Mouse (Mus musculus): ENCODE measurements at regions not wholly inside any gene's neighbourhood (a gene's known extent, or its start where the extent isn't known, plus 50 kb on each side); places are given as distances from the start of the nearest gene placed in this dataset.
A peak's percentile ranks its signal among the peaks of the same experiment; 100 is the strongest.

DNA sequence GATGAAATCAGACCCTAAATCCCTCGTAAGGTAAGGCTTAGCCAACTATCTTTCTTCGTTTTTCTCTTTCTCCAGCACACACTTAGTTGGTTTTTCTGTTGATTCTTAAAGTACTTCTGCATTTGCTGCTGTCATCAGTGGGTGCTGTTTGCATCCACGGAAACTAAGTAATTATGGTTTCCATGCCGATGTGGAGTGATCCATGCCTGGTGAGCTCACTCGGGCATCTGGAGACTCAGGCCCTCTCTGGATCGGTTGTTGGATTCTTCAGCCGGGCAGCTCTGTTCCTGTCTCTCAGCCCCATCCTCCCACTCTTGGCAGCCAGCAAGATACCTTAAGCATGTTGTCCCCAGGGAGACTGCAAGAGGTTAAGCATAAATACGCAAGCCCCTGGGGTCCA lies 97.4 kb upstream of the Cacna1e start:
- H3K36me3 ChIP-seq (ENCODE audit: control insufficient read depth, insufficient read depth, low read length): no peaks in the 10 kb centered on the region
- H3K4me2 ChIP-seq: no peak overlapping the region
- no peak overlapping the region for H3K4me3 ChIP-seq (ENCODE audit: low read depth, low read length)
- no peaks in the 10 kb centered on the region for H3K9me3 ChIP-seq (ENCODE audit: control insufficient read depth, low read length)
- 78% methylated on average over 8 of the region's 8 CpGs for WGBS
- H3K27me3 ChIP-seq (replicated peaks; ENCODE audit: control insufficient read depth, insufficient read depth, low read length): no peaks in the 10 kb centered on the region
- ATAC-seq (replicated peaks; ENCODE audit: low FRiP score) (no peak), DNase-seq (ENCODE audit: low spot score) (no peak)
- no peak overlapping the region for H3K9ac ChIP-seq (ENCODE audit: low read depth, low read length)
- no peak overlapping the region for H3K27ac ChIP-seq (ENCODE audit: low read depth, low read length)
- no peaks in the 10 kb centered on the region for H3K4me1 ChIP-seq (replicated peaks; ENCODE audit: control insufficient read depth, insufficient read depth, low read length)

DNA sequence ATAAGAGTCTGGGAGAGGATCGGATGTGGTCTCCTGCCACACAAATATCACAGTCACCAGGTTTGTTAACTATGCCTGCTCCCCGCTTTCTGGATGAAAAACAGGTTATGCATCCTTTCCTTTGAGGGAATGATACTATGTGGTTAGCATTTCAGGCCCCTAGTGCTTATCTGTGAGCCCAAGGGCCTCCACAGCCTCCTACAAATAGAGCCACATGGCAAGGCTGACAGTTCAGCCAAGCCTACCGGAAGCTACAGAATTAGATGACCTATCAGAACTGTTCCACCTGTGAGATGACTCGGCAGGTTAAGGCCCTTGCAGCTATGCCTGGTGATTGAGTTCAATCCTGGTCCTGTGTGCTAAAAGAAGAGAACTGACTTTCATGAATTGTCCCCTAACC lies 91.4 kb upstream of the Cacna1e start:
- ATAC-seq (replicated peaks; ENCODE audit: low FRiP score) (0 out of 2 replicates have a peak, but pooled peaks have one; percentile 62), DNase-seq (ENCODE audit: low spot score) (no peak)
- Histone ChIP-seq H3K9ac (ENCODE audit: low read depth, low read length) (no peak overlapping the region), H3K36me3 (ENCODE audit: control insufficient read depth, insufficient read depth, low read length) (no peaks in the 10 kb centered on the region), H3K9me3 (ENCODE audit: control insufficient read depth, low read length) (no peaks in the 10 kb centered on the region), H3K4me2 (no peak overlapping the region), H3K4me1 (replicated peaks; ENCODE audit: control insufficient read depth, insufficient read depth, low read length) (no peaks in the 10 kb centered on the region), H3K4me3 (ENCODE audit: low read depth, low read length) (no peak overlapping the region), H3K27ac (ENCODE audit: low read depth, low read length) (no peak overlapping the region), H3K27me3 (replicated peaks; ENCODE audit: control insufficient read depth, insufficient read depth, low read length) (no peaks in the 10 kb centered on the region)
- WGBS: 56% methylated on average over 4 of the region's 4 CpGs

DNA sequence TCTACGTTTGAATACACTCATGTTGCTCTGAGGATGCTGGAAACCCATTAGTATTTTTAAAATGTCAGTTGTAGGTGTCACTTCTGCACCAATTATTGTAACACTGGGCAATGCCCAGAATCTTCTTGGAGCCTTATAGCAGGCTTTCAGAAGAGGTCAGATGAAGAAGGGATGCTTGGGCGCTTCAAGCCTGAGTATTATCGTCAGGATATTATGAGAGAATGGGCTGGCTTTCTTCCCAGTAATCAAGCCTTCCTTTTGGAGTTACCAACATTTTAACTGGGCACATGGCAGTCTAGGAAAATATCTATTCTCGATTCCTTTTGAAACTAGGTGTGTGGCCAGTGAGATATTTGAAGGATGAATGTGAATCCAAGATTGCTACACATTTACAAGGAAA lies 77.0 kb upstream of the Cacna1e start:
- whole genome bisulfite sequencing: 75% methylated on average over 4 of the region's 4 CpGs
- Histone ChIP-seq H3K4me2 (no peak overlapping the region), H3K27ac (ENCODE audit: low read depth, low read length) (no peak overlapping the region)

DNA sequence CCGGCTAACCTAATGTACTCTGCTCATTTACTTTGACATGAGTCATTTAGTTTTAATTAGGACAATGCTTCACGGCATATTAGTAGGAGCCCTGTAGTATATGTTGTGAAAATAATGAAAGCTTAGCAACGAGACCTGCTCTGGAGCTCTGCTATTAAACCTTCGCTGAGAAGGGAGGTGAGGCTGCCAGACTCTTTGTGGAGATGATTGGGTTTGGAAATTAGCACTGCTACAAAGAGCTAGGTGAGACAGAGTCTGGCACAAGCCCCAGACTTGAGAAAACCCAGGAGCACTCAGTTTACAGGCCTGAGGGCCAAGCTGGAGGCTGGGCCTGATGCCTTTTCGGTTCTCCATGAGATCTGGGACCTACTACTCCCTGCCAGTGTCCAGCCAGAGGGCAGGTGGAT lies 72.3 kb upstream of the Cacna1e start:
- Histone ChIP-seq H3K27me3 (replicated peaks; ENCODE audit: control insufficient read depth, insufficient read depth, low read length) (no peaks in the 10 kb centered on the region), H3K27ac (ENCODE audit: low read depth, low read length) (no peak overlapping the region), H3K36me3 (ENCODE audit: control insufficient read depth, insufficient read depth, low read length) (no peaks in the 10 kb centered on the region), H3K9me3 (ENCODE audit: control insufficient read depth, low read length) (no peaks in the 10 kb centered on the region), H3K4me3 (ENCODE audit: low read depth, low read length) (no peak overlapping the region), H3K4me1 (replicated peaks; ENCODE audit: control insufficient read depth, insufficient read depth, low read length) (no peaks in the 10 kb centered on the region), H3K4me2 (no peak overlapping the region), H3K9ac (ENCODE audit: low read depth, low read length) (no peak overlapping the region)
- DNase-seq (ENCODE audit: low spot score) (no peak), ATAC-seq (replicated peaks; ENCODE audit: low FRiP score) (no peak)
- 74% methylated on average over 5 of the region's 5 CpGs for WGBS

More for the DNA sequence above, 77.0 kb upstream of the Cacna1e start:
- no peak for ATAC-seq (replicated peaks; ENCODE audit: low FRiP score)
- no peak for DNase-seq (ENCODE audit: low spot score)
- no peaks in the 10 kb centered on the region for H3K27me3 ChIP-seq (replicated peaks; ENCODE audit: control insufficient read depth, insufficient read depth, low read length)
- no peaks in the 10 kb centered on the region for H3K36me3 ChIP-seq (ENCODE audit: control insufficient read depth, insufficient read depth, low read length)
- no peaks in the 10 kb centered on the region for H3K4me1 ChIP-seq (replicated peaks; ENCODE audit: control insufficient read depth, insufficient read depth, low read length)
- H3K4me3 ChIP-seq (ENCODE audit: low read depth, low read length): no peak overlapping the region
- H3K9me3 ChIP-seq (ENCODE audit: control insufficient read depth, low read length): no peaks in the 10 kb centered on the region
- H3K9ac ChIP-seq (ENCODE audit: low read depth, low read length): no peak overlapping the region

DNA sequence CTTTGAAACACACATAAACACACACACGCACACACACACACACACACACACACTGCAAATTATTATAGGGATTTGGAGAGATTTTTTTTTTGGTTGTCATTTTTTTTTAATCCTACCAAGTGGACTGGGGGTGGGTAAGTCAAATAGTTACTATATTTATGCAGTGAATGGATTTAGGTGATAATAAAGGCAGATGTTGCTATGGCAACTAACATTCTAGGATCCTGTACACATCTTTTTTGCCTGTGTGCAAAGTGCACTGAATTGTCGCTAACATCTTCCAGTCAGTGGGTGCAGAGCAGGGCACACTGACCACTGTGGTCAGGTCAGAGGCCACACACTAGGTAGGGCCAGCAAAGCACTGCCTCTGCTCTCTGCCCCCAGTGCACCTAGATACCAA lies 68.4 kb upstream of the Cacna1e start:
- DNase-seq (ENCODE audit: low spot score): no peak

More for the DNA sequence above, 68.4 kb upstream of the Cacna1e start:
- H3K9me3 ChIP-seq (ENCODE audit: control insufficient read depth, low read length): no peaks in the 10 kb centered on the region
- no peaks in the 10 kb centered on the region for H3K27me3 ChIP-seq (replicated peaks; ENCODE audit: control insufficient read depth, insufficient read depth, low read length)
- no peak overlapping the region for H3K27ac ChIP-seq (ENCODE audit: low read depth, low read length)
- H3K36me3 ChIP-seq (ENCODE audit: control insufficient read depth, insufficient read depth, low read length): no peaks in the 10 kb centered on the region
- H3K4me2 ChIP-seq: no peak overlapping the region
- no peak overlapping the region for H3K9ac ChIP-seq (ENCODE audit: low read depth, low read length)
- H3K4me3 ChIP-seq (ENCODE audit: low read depth, low read length): no peak overlapping the region
- H3K4me1 ChIP-seq (replicated peaks; ENCODE audit: control insufficient read depth, insufficient read depth, low read length): no peaks in the 10 kb centered on the region
- 87% methylated on average over 2 of the region's 2 CpGs for WGBS
- ATAC-seq (replicated peaks; ENCODE audit: low FRiP score): no peak
